Mouse (Mus musculus) CD4-positive naive resting alpha-beta T cell, adult 57 days (primary cell): ENCODE results near the gene Rnf20. TPM values are rescaled to one million over a fixed set of nuclear protein-coding genes. Genes with fewer than 3 reads are reported as not detected.

Experiments used
- total RNA-seq: library from RNA; stranded (reverse); gene quantifications from one replicate; pipeline ENCODE4 v1.2.4, GENCODE M21; 2023

The Rnf20 gene
- 151 TPM for total RNA-seq

GRCm38 (mm10) chr4:49631319-49632138, at the start of gene Rnf20:
Gene Rnf20, plus strand, starts transcription at chr4:49632006.

DNA sequence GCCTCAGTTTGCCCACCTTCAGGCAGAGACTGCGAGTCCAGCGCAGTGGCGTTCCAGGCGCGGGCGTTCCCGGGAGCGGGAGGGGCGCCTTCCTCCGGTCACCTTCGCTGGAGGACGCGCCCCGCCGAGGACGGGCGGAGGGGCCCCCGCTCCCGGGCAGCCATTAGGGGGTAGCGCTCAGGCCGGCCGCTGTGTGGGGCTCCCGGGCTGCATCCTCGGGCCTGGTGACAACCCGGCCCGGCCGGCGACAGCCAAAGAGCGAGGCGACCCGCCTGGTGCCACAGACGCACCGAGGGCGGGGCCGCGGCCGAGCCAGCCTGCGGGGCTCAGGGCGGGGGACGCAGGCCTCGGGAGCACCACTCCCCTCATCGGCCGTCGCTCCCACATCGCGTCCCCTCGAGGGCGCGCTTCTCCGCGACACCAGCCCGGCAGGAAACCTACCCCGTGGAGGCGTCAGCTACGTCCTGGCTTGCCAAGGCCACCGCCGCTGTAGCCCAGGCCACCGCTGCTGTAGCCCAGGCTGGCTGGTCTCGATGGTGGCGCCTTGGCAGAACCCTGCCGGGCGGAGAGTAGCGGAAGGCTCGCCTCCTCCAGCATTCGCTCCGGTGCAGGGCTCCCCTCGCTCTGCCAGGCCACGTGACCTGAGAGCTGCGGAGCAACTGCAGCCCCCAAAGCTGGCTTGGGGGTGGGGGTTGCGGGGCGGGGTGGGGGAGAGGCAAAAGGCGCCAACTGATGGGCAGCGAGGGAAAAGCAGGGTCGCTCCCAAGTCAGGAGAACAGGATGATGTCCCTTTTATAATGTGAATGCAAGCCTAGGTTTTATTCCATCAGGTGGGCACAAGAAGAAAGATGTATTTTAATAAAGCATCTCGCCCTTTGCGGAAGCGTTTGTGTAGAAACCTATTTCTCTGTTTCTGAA, 34.4 kb upstream of the Rnf20 start, which contains the start of gene Tmem246:
TSS of gene Tmem246 (minus strand) at position 694 of the 918 bp plus-strand sequence.

GRCm38 (mm10) chr4:49681812-49682211, 50.0 kb downstream of the Rnf20 start, which contains the start of gene Ppp3r2:
Gene Ppp3r2, minus strand, starts transcription at chr4:49682024.

Other genes with a start within 250 kb of the Rnf20 start
- not detected for gene Acnat2, start 223.9 kb upstream of the Rnf20 start, total RNA-seq
- gene Acnat1, start 158.1 kb upstream of the Rnf20 start, total RNA-seq, result not detected
- gene Baat, start 125.4 kb upstream of the Rnf20 start, total RNA-seq, result not detected
- gene Mrpl50, start 110.9 kb upstream of the Rnf20 start, total RNA-seq, result 11.3 TPM
- gene Zfp189, start 110.8 kb upstream of the Rnf20 start, total RNA-seq, result 3.1 TPM
- gene Aldob, start 82.5 kb upstream of the Rnf20 start, total RNA-seq, result not detected
- gene Tmem246, start 34.1 kb upstream of the Rnf20 start, total RNA-seq, result not detected
- not detected for gene Ppp3r2, start 50.0 kb downstream of the Rnf20 start, total RNA-seq
- gene Grin3a, start 213.7 kb downstream of the Rnf20 start, total RNA-seq, result not detected